Mouse (Mus musculus): ENCODE data around the gene Hist1h2bq. TPM values are rescaled to one million over a fixed set of nuclear protein-coding genes. Genes with fewer than 3 reads are reported as not detected.
"Not testable (repeated sequence)": the region's sequence is repeated elsewhere in the genome, so short reads cannot be mapped to it uniquely, and the experiment has no call there.

The Hist1h2bq gene
- polyA plus RNA-seq, 1 experiment: 16.3 TPM

DNA sequence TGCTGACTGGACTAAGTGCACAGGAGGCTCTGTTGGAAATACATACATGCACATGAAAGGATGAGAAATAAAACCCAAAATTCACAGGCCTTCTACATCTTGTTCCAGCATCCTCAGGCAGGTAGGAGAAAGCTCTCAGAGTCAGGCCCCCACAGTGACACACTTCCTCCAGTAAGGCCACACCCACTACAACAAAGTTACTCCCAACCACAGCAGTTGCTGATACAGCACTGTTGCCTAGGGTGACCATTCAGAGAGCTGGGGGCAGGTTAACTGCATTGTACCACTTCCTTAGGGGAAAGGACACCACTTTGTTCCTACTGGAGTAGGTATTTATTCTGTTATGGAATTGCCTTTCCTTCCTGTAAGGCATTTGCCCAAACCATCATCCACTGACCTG is 12.8 kb downstream of the Hist1h2bq start:
- not testable (repeated sequence) for DNase-seq (ENCODE audit: low read depth)

DNA sequence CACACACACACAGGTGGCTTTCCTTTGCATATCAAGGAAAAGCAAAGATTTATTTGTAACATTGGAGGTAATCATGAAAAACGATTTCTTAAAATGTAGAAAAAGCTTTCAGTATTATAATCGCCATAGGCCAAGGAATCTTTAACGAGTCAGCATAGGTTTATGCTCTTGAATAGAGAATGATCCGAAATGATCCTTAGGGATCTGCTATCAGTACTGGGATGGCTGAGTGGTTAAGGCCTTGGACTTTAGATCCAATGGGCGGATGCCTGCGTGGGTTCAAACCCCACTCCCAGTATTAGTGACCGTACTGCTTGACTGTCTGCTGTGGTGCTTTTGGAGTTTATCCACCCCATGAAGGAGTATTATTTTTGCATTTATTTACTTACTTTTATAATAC is 14.4 kb downstream of the Hist1h2bq start:
- DNase-seq (ENCODE audit: low read depth): no peak
- TF ChIP-seq CTCF (IDR thresholded peaks at IDR 0.05; ENCODE audit: borderline replicate concordance, extremely low read depth, insufficient read depth, insufficient read length) (no peak), POLR2A (IDR thresholded peaks at IDR 0.05; ENCODE audit: borderline replicate concordance, extremely low read depth, insufficient read depth, insufficient read length, poor library complexity, severe bottlenecking) (no peak)

DNA sequence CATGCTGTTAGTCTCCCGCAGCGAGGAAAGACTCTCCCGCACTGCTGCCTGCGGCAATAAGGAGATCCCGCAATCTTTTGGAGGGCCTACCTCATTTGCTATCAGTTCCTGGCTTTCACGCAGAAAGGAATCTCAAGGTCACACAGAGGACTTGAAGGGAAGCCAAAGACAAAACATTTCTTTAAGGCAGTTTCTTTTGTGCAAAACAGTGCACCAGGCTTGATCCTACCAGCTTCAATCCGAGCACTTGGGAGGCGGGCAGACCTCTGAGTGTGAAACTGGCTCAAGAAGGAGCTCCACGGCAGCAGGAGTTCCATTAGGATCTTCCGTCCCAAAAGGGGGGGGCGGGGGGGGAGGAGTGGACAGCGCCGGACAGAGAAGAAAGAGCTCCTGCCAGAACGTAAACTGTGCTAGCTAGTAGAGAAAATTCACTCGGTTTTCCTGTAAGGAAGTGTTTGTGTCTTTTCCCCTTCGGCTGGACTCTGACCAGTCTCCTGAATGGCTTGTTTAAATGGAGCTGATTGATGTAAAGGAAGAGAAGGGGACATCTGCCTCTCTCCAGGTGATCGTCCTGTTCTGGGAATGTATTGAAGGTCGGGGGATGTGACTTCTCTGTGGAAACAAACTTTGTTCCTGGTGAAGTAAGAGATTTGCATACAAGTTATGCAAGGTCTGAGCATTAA is 19.3 kb downstream of the Hist1h2bq start:
- TF ChIP-seq CTCF (IDR thresholded peaks at IDR 0.05; ENCODE audit: borderline replicate concordance, extremely low read depth, insufficient read depth, insufficient read length) (no peak), POLR2A (IDR thresholded peaks at IDR 0.05; ENCODE audit: borderline replicate concordance, extremely low read depth, insufficient read depth, insufficient read length, poor library complexity, severe bottlenecking) (no peak)
- DNase-seq (ENCODE audit: low read depth): peak; percentile 41

DNA sequence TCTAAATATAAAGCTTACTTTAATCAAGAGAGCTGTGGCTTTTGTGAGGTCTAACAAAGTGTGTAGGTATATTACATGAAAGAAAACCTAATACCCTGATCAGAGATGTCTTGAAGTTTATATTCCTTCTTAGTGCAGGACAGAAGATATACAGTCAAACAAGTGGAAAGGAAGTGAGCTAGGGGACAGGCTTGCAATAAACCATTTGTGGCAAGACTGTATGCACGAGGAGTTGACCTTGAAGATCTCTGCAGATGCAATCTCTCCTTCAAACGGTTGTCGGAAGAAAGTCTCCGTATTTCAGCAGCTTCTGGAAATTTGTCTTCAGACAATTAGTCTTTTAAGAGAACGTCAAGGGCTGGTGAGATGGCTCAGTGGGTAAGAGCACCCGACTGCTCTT is 20.1 kb downstream of the Hist1h2bq start:
- no peak for TF ChIP-seq CTCF (IDR thresholded peaks at IDR 0.05; ENCODE audit: borderline replicate concordance, extremely low read depth, insufficient read depth, insufficient read length)
- TF ChIP-seq POLR2A (IDR thresholded peaks at IDR 0.05; ENCODE audit: borderline replicate concordance, extremely low read depth, insufficient read depth, insufficient read length, poor library complexity, severe bottlenecking): no peak

DNA sequence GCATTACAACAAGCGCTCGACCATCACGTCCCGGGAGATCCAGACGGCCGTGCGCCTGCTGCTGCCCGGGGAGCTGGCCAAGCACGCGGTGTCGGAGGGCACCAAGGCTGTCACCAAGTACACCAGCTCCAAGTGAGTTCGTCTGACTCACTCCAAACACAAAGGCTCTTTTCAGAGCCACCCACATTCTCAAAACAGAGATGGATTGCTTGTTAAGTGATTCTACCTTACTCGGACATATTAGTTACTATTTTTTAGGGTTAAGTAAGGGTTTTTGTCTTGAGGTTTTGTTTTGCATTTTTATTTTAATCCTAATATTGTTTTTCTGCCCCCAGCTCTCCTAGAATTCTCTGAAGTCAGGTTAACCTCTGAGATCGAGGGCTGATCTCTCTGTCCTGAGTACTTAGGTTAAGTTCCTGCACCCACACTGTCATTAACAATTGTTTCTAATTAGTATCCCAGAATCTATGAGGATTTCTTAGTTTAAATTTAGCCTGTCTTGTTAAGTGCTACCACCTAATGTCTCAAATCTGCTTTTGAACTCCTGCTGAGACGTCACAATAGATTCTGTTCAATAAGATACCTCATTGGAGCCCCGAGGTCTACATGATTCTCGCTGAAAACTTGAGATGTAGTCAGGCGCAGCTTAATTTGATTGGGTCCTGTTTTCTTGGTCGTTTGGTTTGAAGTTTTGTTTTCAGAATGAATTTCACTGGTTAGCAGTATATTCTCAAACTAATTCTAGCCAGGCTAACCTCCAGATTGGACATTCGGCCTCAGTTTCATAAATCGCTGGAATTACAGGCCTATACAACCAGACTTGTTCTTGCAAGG is 22.0 kb downstream of the Hist1h2bq start:
- TF ChIP-seq POLR2A (IDR thresholded peaks at IDR 0.05; ENCODE audit: borderline replicate concordance, extremely low read depth, insufficient read depth, insufficient read length, poor library complexity, severe bottlenecking) (no peak), CTCF (IDR thresholded peaks at IDR 0.05; ENCODE audit: borderline replicate concordance, extremely low read depth, insufficient read depth, insufficient read length) (no peak)
- DNase-seq (ENCODE audit: low read depth): peak; percentile 63

More for the DNA sequence above, 20.1 kb downstream of the Hist1h2bq start:
- DNase-seq (ENCODE audit: low read depth): no peak

DNA sequence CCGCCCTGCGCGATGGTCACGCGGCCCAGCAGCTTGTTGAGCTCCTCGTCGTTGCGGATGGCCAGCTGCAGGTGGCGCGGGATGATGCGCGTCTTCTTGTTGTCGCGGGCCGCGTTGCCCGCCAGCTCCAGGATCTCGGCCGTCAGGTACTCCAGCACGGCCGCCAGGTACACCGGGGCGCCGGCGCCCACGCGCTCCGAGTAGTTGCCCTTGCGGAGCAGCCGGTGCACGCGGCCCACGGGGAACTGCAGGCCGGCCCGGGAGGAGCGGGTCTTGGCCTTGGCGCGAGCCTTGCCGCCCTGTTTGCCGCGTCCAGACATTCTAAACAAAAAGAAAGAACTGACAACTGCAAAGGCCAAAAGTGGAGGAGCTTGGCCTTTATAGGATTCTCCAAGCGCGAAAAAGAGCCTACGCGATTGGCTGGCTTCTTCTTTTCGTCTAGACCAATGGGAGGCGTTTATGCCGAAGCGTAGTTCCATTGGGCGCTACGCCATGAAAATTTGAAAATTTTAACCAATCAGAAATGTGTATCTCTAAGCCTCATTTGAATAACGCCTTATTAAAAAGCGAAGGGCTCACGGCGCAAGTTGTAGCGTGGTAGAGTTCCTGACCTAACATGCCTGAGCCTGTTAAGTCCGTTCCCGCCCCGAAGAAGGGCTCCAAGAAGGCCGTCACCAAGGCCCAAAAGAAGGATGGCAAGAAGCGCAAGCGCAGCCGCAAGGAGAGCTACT is 22.9 kb downstream of the Hist1h2bq start, which contains the start of the genes Hist1h2an and Hist1h2bp:
Hist1h2an (minus strand) TSS at position 320 of the 731 bp plus-strand sequence.
Hist1h2bp (plus strand) TSS at position 563 of the 731 bp plus-strand sequence.
- peak; percentile 99 for DNase-seq (ENCODE audit: low read depth)

DNA sequence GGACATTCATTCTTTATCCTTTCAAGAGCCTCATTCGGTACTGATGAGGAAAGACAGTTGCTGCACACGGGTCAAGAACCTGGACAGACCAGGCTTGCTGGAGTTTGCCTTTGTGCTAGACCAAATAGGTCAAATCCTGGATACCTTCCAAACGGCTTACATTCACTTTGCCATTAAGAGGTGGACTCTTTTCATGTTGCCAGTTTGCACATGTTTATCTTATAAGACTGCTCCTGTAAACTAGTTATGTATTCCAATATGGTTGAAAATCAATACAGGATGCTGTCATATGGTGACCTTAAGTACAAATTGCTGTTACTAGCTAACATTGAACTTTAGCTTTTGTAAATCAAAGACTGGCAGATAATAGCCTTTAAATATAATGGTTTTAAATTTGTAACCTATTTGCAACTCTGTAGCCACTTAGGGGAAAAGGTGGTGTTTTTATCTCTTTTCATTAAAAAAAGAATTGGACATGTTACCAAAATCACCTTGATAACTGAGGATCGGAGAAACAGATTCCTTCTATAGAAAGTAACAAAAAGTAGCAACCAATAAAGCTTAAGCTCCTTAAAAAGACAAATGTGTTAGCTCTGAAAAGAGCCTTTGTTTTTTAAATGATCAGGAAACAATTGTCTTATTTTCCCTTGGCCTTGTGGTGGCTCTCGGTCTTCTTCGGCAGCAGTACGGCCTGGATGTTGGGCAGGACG is 23.7 kb downstream of the Hist1h2bq start:
- peak; percentile 72 for DNase-seq (ENCODE audit: low read depth)
- TF ChIP-seq POLR2A (IDR thresholded peaks at IDR 0.05; ENCODE audit: borderline replicate concordance, extremely low read depth, insufficient read depth, insufficient read length, poor library complexity, severe bottlenecking) (no peak), CTCF (IDR thresholded peaks at IDR 0.05; ENCODE audit: borderline replicate concordance, extremely low read depth, insufficient read depth, insufficient read length) (no peak)

DNA sequence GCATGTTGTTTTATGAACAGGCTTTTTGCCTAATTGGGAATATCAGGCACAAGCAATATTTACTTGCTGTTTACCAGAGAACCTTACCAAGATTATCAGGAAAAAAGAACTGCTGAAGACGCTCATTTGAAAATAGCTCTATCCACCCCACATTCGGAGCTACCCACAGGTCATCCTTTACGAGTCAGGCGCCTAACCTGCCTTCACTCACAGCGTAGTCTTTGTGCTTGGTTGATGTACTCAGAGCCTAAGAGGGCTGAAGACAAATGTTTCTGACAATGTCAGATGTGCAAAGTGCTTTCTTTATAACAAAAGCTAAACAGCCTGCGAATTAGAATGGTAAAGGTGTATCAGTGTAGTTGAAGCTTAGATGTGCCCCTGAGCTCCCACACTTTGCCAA is 25.7 kb downstream of the Hist1h2bq start:
- DNase-seq (ENCODE audit: low read depth): no peak
- TF ChIP-seq CTCF (IDR thresholded peaks at IDR 0.05; ENCODE audit: borderline replicate concordance, extremely low read depth, insufficient read depth, insufficient read length) (no peak), POLR2A (IDR thresholded peaks at IDR 0.05; ENCODE audit: borderline replicate concordance, extremely low read depth, insufficient read depth, insufficient read length, poor library complexity, severe bottlenecking) (no peak)

DNA sequence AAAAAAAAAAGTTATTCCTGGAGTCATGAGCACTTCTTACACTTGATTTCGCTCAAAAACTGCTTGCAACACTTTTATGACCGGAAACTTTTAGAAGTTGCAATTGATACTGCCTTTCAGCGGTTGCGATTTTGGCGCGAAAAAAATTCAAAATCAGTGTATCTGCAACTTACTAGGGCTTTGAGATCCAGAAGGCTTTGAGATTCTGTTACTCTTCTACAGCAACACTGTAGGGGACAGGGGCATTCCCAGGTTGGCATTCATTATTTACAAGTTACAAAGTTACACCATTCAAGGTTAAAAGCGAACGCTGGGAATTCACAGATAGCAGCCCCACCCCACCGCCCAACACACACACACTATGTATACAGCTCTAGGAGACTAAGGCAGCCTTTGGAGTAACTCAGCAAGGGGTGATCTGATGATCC is 26.2 kb downstream of the Hist1h2bq start:
- DNase-seq (ENCODE audit: low read depth): peak; percentile 76
- TF ChIP-seq POLR2A (IDR thresholded peaks at IDR 0.05; ENCODE audit: borderline replicate concordance, extremely low read depth, insufficient read depth, insufficient read length, poor library complexity, severe bottlenecking) (no peak), CTCF (IDR thresholded peaks at IDR 0.05; ENCODE audit: borderline replicate concordance, extremely low read depth, insufficient read depth, insufficient read length) (no peak)

DNA sequence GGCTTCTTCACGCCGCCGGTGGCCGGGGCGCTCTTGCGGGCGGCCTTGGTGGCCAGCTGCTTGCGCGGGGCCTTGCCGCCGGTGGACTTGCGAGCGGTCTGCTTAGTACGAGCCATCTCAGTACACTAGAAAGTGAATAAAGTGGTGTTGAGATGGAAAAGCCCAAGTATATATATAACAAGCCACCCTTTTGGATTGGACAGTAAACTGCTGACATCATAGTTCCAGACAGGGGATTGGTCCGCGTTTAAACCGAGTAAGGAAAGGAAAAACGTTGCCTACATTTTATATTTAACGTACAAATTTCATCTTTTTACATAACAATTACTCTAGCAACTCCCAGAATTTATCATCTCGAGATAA is 26.8 kb downstream of the Hist1h2bq start, which contains the start of gene Hist1h3i:
Hist1h3i (minus strand) TSS at position 116 of the 363 bp plus-strand sequence.
- TF ChIP-seq CTCF (IDR thresholded peaks at IDR 0.05; ENCODE audit: borderline replicate concordance, extremely low read depth, insufficient read depth, insufficient read length) (no peak), POLR2A (IDR thresholded peaks at IDR 0.05; ENCODE audit: borderline replicate concordance, extremely low read depth, insufficient read depth, insufficient read length, poor library complexity, severe bottlenecking) (peak; percentile 3; the same call in 1 of the 2 replicates)
- DNase-seq (ENCODE audit: low read depth): peak; percentile 98

DNA sequence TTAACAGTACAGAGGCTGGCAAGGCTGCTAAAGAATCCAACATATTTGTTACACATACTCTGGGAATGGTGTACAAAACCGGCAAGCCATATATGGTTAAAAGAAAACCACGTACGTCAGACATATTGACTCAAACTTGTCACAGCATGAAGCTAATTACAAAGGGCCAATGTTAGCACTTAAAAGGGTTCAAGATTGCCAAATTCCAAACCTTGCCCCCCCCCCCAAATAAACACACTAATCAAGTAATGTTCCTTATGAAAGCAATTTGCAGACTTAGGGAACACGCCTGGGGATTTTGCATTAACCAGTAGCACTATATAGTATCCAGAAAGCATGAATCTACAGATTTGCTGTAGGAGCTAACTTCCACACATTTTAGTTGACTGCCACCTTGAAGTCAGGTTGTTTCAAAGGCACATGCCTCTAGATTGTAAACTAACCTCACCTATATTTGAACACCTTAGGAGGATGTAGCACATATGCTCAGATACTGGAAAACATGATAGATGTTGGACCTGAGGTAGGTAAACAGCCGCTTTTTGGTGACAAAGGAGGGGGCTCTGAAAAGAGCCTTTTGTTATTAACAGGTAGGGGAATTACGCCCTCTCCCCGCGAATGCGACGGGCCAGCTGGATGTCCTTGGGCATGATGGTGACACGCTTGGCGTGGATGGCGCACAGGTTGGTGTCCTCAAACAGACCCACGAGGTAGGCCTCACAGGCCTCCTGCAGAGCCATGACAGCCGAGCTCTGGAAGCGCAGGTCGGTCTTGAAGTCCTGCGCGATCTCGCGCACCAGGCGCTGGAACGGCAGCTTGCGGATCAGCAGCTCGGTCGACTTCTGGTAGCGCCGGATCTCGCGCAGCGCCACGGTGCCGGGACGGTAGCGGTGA is 27.4 kb downstream of the Hist1h2bq start:
- peak; percentile 77 for DNase-seq (ENCODE audit: low read depth)

All from brain, embryonic 14.5 days (tissue).